ENCODE assay signal across 34 mouse cellular contexts in the genomic region with DNA sequence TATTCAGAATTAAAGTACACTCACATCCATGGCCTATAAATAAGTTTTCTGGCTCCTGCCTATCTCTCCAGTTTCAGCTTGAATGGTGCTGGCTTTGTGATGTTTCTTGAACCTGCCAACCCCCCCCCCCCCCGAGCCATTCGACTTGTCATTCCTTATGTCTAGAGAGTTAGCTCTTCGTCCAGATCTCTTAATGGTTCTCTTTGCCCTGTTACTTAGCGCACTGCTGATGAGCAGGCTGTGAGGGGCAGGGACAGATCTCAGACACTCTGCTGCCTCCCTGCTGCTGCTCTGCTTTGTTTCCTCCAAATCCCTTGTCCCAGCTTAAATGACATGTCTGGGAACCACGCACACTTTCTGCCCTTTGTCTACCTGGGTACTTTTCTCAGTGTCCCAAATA. TPM values are rescaled to one million over a fixed set of nuclear protein-coding genes. Genes with fewer than 3 reads are reported as not detected.
DNase-seq lines count a peak whose midpoint lies in the region; ATAC-seq and TF ChIP-seq lines count a peak whose summit lies in the region.
"Had no signal": no experiment of that assay in that cellular context is flagged by ENCODE, and none has a peak within 500 bp of the region (broad histone marks: within the 10 kb centered on the region; RNA-seq: fewer than 3 reads in every experiment).

No protein-coding gene starts in this region.

- H3K9ac ChIP-seq in hindbrain, postnatal 0 days (replicated peaks; ENCODE audit: low read length) = no peak overlapping the region
- no peak overlapping the region for H3K9ac ChIP-seq in hindbrain, embryonic 14.5 days
- H3K9ac ChIP-seq in midbrain, embryonic 12.5 days (replicated peaks) = no peak overlapping the region
- H3K9ac ChIP-seq in midbrain, embryonic 16.5 days (ENCODE audit: low read depth, low read length) = no peak overlapping the region
- H3K9ac ChIP-seq: limb, embryonic 15.5 days; liver, embryonic 13.5 days; neural tube, embryonic 12.5 days had no signal

- peak; percentile 56; the same call in 1 of the 2 replicates for ATAC-seq in hindbrain, postnatal 0 days
- no peak for ATAC-seq in hindbrain, embryonic 14.5 days (ENCODE audit: low FRiP score)
- ATAC-seq in midbrain, embryonic 12.5 days (ENCODE audit: low FRiP score, low read depth) = no peak
- no peak for ATAC-seq in midbrain, embryonic 16.5 days
- ATAC-seq: activated CD4-positive, CD25-positive, alpha-beta regulatory T cell, adult 4 months; forebrain, embryonic 14.5 days; intestine, embryonic 16.5 days; lung, postnatal 0 days had no signal

- no peaks in the 10 kb centered on the region for H3K9me3 ChIP-seq in hindbrain, postnatal 0 days (ENCODE audit: low read length)
- no peaks in the 10 kb centered on the region for H3K9me3 ChIP-seq in hindbrain, embryonic 14.5 days (ENCODE audit: control insufficient read depth, low read length)
- H3K9me3 ChIP-seq in midbrain, embryonic 12.5 days = no peaks in the 10 kb centered on the region
- H3K9me3 ChIP-seq in midbrain, embryonic 16.5 days (replicated peaks; ENCODE audit: control insufficient read depth, low read length, poor library complexity, severe bottlenecking) = no peaks in the 10 kb centered on the region
- H3K9me3 ChIP-seq: limb, embryonic 10.5 days; limb, embryonic 15.5 days; liver, embryonic 13.5 days; neural tube, embryonic 12.5 days had no signal

- H3K27me3 ChIP-seq in hindbrain, postnatal 0 days (ENCODE audit: insufficient read depth, low read length) = no peaks in the 10 kb centered on the region
- no peaks in the 10 kb centered on the region for H3K27me3 ChIP-seq in hindbrain, embryonic 14.5 days (ENCODE audit: control insufficient read depth, insufficient read depth, low read length)
- H3K27me3 ChIP-seq in midbrain, embryonic 12.5 days = no peaks in the 10 kb centered on the region
- no peaks in the 10 kb centered on the region for H3K27me3 ChIP-seq in midbrain, embryonic 16.5 days (ENCODE audit: control insufficient read depth, insufficient read depth, low read depth, low read length)
- H3K27me3 ChIP-seq: CH12.LX; limb, embryonic 15.5 days; liver, embryonic 13.5 days; neural tube, embryonic 12.5 days had no signal

- H3K36me3 ChIP-seq in hindbrain, postnatal 0 days (ENCODE audit: insufficient read depth, low read length) = peaks cover 27% of the 10 kb centered on the region
- peaks cover 38% of the 10 kb centered on the region for H3K36me3 ChIP-seq in hindbrain, embryonic 14.5 days (replicated peaks; ENCODE audit: control insufficient read depth, insufficient read depth)
- peaks cover 18% of the 10 kb centered on the region for H3K36me3 ChIP-seq in midbrain, embryonic 12.5 days
- H3K36me3 ChIP-seq in midbrain, embryonic 16.5 days (ENCODE audit: control insufficient read depth, insufficient read depth, low read length) = peaks cover 19% of the 10 kb centered on the region

- no peak overlapping the region for H3K4me2 ChIP-seq in hindbrain, postnatal 0 days (ENCODE audit: low read depth, low read length)
- H3K4me2 ChIP-seq in hindbrain, embryonic 14.5 days (replicated peaks) = no peak overlapping the region
- H3K4me2 ChIP-seq in midbrain, embryonic 12.5 days (replicated peaks) = no peak overlapping the region
- H3K4me2 ChIP-seq in midbrain, embryonic 16.5 days (ENCODE audit: low read length) = no peak overlapping the region
- H3K4me2 ChIP-seq: heart, embryonic 11.5 days; limb, embryonic 15.5 days; liver, embryonic 13.5 days; neural tube, embryonic 12.5 days had no signal

- H3K27ac ChIP-seq in hindbrain, postnatal 0 days = peak overlapping the region; percentile 26; the same call in 1 of the 2 replicates
- H3K27ac ChIP-seq in hindbrain, embryonic 14.5 days = no peak overlapping the region
- H3K27ac ChIP-seq in midbrain, embryonic 12.5 days (replicated peaks) = 0 out of 2 replicates have a peak overlapping the region, but pooled peaks have one; percentile 10
- no peak overlapping the region for H3K27ac ChIP-seq in midbrain, embryonic 16.5 days (ENCODE audit: low read length)
- H3K27ac ChIP-seq: gastrocnemius, adult 2 months; kidney, postnatal 0 days; limb, embryonic 10.5 days; limb, embryonic 15.5 days; liver, embryonic 13.5 days; neural tube, embryonic 12.5 days had no signal

- no peaks in the 10 kb centered on the region for H3K4me1 ChIP-seq in hindbrain, postnatal 0 days (ENCODE audit: insufficient read depth, low read length)
- no peaks in the 10 kb centered on the region for H3K4me1 ChIP-seq in hindbrain, embryonic 14.5 days (replicated peaks; ENCODE audit: control insufficient read depth, insufficient read depth, low read length)
- H3K4me1 ChIP-seq in midbrain, embryonic 12.5 days = peaks cover 8% of the 10 kb centered on the region
- H3K4me1 ChIP-seq in midbrain, embryonic 16.5 days (ENCODE audit: control insufficient read depth, insufficient read depth, low read length) = no peaks in the 10 kb centered on the region
- H3K4me1 ChIP-seq: limb, embryonic 10.5 days; limb, embryonic 15.5 days; liver, embryonic 13.5 days; neural tube, embryonic 12.5 days had no signal

- H3K4me3 ChIP-seq in hindbrain, postnatal 0 days (ENCODE audit: low read length) = no peak overlapping the region
- no peak overlapping the region for H3K4me3 ChIP-seq in hindbrain, embryonic 14.5 days (replicated peaks; ENCODE audit: low read length)
- no peak overlapping the region for H3K4me3 ChIP-seq in midbrain, embryonic 12.5 days
- no peak overlapping the region for H3K4me3 ChIP-seq in midbrain, embryonic 16.5 days (ENCODE audit: low read depth, low read length)
- H3K4me3 ChIP-seq: erythroblast, embryonic 14.5 days; gastrocnemius, adult 2 months; limb, embryonic 10.5 days; limb, embryonic 15.5 days; liver, embryonic 13.5 days; myocyte; neural tube, embryonic 12.5 days had no signal

- WGBS in hindbrain, postnatal 0 days = 25% methylated on average over 5 of the region's 5 CpGs
- 38% methylated on average over 5 of the region's 5 CpGs for WGBS in hindbrain, embryonic 14.5 days
- 26% methylated on average over 5 of the region's 5 CpGs for WGBS in midbrain, embryonic 12.5 days
- 14% methylated on average over 5 of the region's 5 CpGs for WGBS in midbrain, embryonic 16.5 days

- 0 out of 2 replicates have a peak, but pooled peaks have one; percentile 2 for TF ChIP-seq CTCF in hindbrain, postnatal 0 days (IDR thresholded peaks at IDR 0.05; ENCODE audit: low read depth)

- peak; percentile 25 for DNase-seq in embryo, embryonic 10 days (ENCODE audit: low spot score)
- DNase-seq in embryo, embryonic 9.5 days (ENCODE audit: extremely low spot score) = no peak
- DNase-seq in hindbrain, postnatal 0 days (ENCODE audit: low spot score) = peak; percentile 8
- DNase-seq in hindbrain, embryonic 14.5 days (ENCODE audit: low spot score) = no peak
- DNase-seq in cerebellum, postnatal 36 days = no peak
- DNase-seq: adrenal gland, adult 2 months; adrenal gland, postnatal 36 days; cerebellum, adult 8-10 months; gastrocnemius, adult 2 months; gastrocnemius, postnatal 36 days; heart, adult 18-20 months; heart, postnatal 36 days; kidney, adult 8-10 months; kidney, postnatal 4 days; layer of hippocampus, adult 9-11 months; liver, embryonic 13.5 days; lung, adult 18-20 months; lung, postnatal 4 days; right cerebral cortex, postnatal 14 days; thymus, postnatal 14 days had no signal

RNA-seq across cellular contexts. Expression of a gene that starts 47.8 kb away (rescaled TPM):
- total RNA-seq in hindbrain, postnatal 0 days (2014; rRNA removed) = 67.7 and 75.4 TPM in 2 replicates
- polyA plus RNA-seq in hindbrain, postnatal 0 days (2015; fragmentation: Nextera tagmentation; extraction: Ambion mirVana) = 115 and 120 TPM in 2 replicates
- 96.8 and 107 TPM in 2 replicates for polyA plus RNA-seq in hindbrain, embryonic 14.5 days (2014; fragmentation: Nextera tagmentation; extraction: Ambion mirVana)
- 66.2 and 74.0 TPM in 2 replicates for polyA plus RNA-seq in midbrain, embryonic 12.5 days (2016; fragmentation: Nextera tagmentation; extraction: Ambion mirVana)
- polyA plus RNA-seq in midbrain, embryonic 16.5 days (2015; fragmentation: Nextera tagmentation; extraction: Ambion mirVana) = 99.4 and 109 TPM in 2 replicates

Comparison
In these comparisons a context has a peak if more than half of its experiments do, and no peak if none do; other contexts are left out.
1. DNase-seq: peak in embryo, embryonic 10 days (single experiment) and hindbrain, postnatal 0 days (single experiment); none in embryo, embryonic 9.5 days (single experiment), hindbrain, embryonic 14.5 days (single experiment) and cerebellum, postnatal 36 days (0 of 2).
2. H3K27ac ChIP-seq: peak in hindbrain, postnatal 0 days (single experiment) and midbrain, embryonic 12.5 days (single experiment); none in hindbrain, embryonic 14.5 days (single experiment) and midbrain, embryonic 16.5 days (single experiment).